Mouse (Mus musculus) C2C12 (cell line): ENCODE data around the gene Cacnb4.

Experiments used
- MAX ChIP-seq: IDR thresholded peaks from one replicate; pipeline ENCODE4 v1.6.1; 2011; ENCODE audit warnings: mild to moderate bottlenecking, control low read depth
- MYOG ChIP-seq: IDR thresholded peaks from one replicate; pipeline ENCODE4 v1.6.1; 2011; ENCODE audit not compliant: control insufficient read depth, insufficient read length; ENCODE audit errors: extremely low read depth

DNA sequence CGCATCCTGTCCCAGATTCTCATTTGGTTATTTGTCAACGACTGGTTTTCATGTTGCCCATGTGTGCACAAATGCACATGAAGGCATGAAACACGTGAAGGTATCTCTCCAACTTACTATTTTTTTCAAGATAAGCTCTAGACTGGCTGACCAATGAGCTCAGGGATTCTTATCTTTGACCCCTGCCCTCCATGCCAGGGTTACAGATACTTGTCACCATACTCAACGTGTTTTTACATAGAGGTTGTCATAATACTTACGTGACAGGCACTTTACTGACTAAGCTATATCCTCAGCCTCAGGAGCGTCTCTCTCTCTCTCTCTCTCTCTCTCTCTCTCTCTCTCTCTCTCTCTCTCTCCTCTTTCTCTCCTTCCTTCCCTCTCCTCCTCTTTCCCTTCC is 290.2 kb downstream of the Cacnb4 start:
- TF ChIP-seq MAX = no peak
- TF ChIP-seq MYOG = no peak
